Mouse (Mus musculus) limb, embryonic 14.5 days (tissue): ENCODE results near the gene Hpse. TPM values are rescaled to one million over a fixed set of nuclear protein-coding genes. Genes with fewer than 3 reads are reported as not detected.

Experiments
- ATAC-seq: fragments of 200-750 bp; cut with Nextera tagmentation; 2 replicates; pipeline ENCODE4 v1.8.0; 2017; ENCODE audit warnings: low read depth, moderate number of reproducible peaks, moderate TSS enrichment; ENCODE audit not compliant: low FRiP score
- DNase-seq: peaks from one replicate; pipeline ENCODE4 v3.0.0-alpha.2; 2015; ENCODE audit warnings: low spot score
- H3K27ac ChIP-seq: fragments of 300-500 bp; sonication (generic); replicated peaks from 2 replicates; pipeline ENCODE4 v1.5.1; 2014; ENCODE audit warnings: low read depth, mild to moderate bottlenecking, low read length, moderate library complexity, mixed read lengths
- H3K27me3 ChIP-seq: fragments of 300-500 bp; sonication (generic); 2 replicates; pipeline ENCODE4 v1.6.1; 2014; ENCODE audit warnings: low read length, mixed read lengths; ENCODE audit not compliant: control insufficient read depth, insufficient read depth
- H3K36me3 ChIP-seq: fragments of 300-500 bp; sonication (generic); 2 replicates; pipeline ENCODE4 v1.6.1; 2014; ENCODE audit warnings: mild to moderate bottlenecking, low read length, moderate library complexity, mixed read lengths; ENCODE audit not compliant: control insufficient read depth, insufficient read depth
- H3K4me1 ChIP-seq: fragments of 300-500 bp; sonication (generic); 2 replicates; pipeline ENCODE4 v1.6.1; 2014; ENCODE audit warnings: antibody characterized with exemption, low read length, mixed read lengths; ENCODE audit not compliant: control insufficient read depth, insufficient read depth
- H3K4me2 ChIP-seq: fragments of 300-500 bp; sonication (generic); replicated peaks from 2 replicates; pipeline ENCODE4 v1.6.1; 2014; ENCODE audit warnings: low read depth, mild to moderate bottlenecking, low read length, moderate library complexity; ENCODE audit not compliant: severe bottlenecking
- H3K4me3 ChIP-seq: fragments of 300-500 bp; sonication (generic); replicated peaks from 2 replicates; pipeline ENCODE4 v1.5.1; 2014; ENCODE audit warnings: low read length
- H3K9ac ChIP-seq: fragments of 300-500 bp; sonication (generic); 2 replicates; pipeline ENCODE4 v1.6.1; 2014; ENCODE audit warnings: mild to moderate bottlenecking, low read depth, low read length, moderate library complexity; ENCODE audit not compliant: severe bottlenecking
- H3K9me3 ChIP-seq: fragments of 300-500 bp; sonication (generic); 2 replicates; pipeline ENCODE4 v1.6.1; 2016; ENCODE audit warnings: low read length; ENCODE audit not compliant: control insufficient read depth
- POLR2A ChIP-seq: fragments of 200-500 bp; IDR thresholded peaks from 2 replicates; pipeline ENCODE4 v1.8.0; 2012; ENCODE audit warnings: inconsistent platforms, mild to moderate bottlenecking, moderate library complexity, borderline replicate concordance; ENCODE audit not compliant: insufficient read depth, insufficient read length; ENCODE audit errors: extremely low read depth
- WGBS: fragments of 180-500 bp; shearing (Covaris S2); extraction: QIAGEN DNeasy Blood & Tissue Kit; methylation state at CpG from one replicate; pipeline ENCODE4 v1.1.7; 2014; 5-methylcytosine and 5-hydroxymethylcytosine counted together
- polyA plus RNA-seq, 2 experiments: library from polyadenylated mRNA; depleted of rRNA in 1 of 2; stranded (reverse) in 1 of 2; unstranded in 1 of 2; fragments of >200 nt; fragmentation: Nextera tagmentation in 1 of 2; extraction: Ambion mirVana in 1 of 2; gene quantifications; 2 replicates each; pipeline versions ENCODE4 v1.2.1 to v1.2.3; 2012 to 2014

Hpse gene
- polyA plus RNA-seq (2012; rRNA removed) (4.5 and 4.9 TPM in 2 replicates), polyA plus RNA-seq (2014; fragmentation: Nextera tagmentation; extraction: Ambion mirVana) (3.9 and 4.4 TPM in 2 replicates)

DNA sequence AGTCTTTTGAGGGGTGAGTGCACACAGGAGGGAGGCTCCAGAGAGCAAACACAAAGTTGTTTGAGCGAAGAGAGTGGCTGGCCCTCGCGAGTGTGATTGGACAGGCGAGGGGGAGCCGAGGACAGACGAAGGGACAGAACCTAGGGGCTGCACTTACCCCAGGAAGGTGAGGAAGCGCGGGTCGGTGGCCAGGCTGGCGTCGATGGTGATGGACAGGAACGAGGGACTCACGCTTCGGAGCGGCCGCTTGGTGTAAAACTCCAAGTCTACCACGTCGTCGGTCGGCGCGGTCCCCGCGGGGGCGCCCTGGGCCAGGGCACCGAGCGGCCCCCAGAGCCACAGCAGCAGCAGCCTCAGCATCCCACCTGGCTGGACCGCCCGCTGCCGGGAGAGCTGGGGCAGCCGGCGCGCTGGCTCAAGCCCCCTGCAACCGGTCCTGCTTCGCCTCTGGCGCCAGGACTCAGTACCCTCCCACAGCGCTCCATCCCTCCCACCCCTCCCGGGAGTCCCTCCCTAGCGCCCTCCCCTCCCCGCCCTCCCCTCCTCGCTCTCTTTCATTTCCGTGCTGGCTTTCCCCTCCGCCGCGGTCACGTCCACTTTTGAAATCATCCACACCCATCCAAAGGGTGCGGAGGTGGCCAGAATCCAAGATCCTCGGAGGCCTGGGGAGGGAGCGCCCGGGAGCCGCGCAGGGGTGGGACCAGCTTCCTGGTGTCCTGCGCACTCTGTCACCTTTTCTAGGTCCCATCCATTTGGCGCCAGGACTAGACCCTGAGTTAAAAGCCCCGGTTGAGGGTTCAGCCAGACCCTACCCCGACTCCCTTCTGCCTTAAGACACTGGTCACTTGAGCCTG is at the start of gene Hpse:
TSS of gene Hpse (minus strand) at position 482 of the 854 bp plus-strand sequence.
- no peak for TF ChIP-seq POLR2A
- H3K4me3 ChIP-seq, result peak within 1 kb of the TSS; percentile 50
- ATAC-seq (peak; percentile 75; the same call in 1 of the 2 replicates), DNase-seq (peak; percentile 37)
- H3K9ac ChIP-seq, result peak within 1 kb of the TSS; percentile 61
- H3K9me3 ChIP-seq, result no peaks in the 10 kb centered on the region
- under 1% methylated on average over 33 of the region's 56 CpGs for WGBS
- no peaks in the 10 kb centered on the region for H3K36me3 ChIP-seq
- H3K4me1 ChIP-seq, result peaks cover 3% of the 10 kb centered on the region; the same call in 1 of the 2 replicates
- peak within 1 kb of the TSS; percentile 96 for H3K4me2 ChIP-seq
- no peak within 1 kb of the TSS for H3K27ac ChIP-seq
- H3K27me3 ChIP-seq, result no peaks in the 10 kb centered on the region

DNA sequence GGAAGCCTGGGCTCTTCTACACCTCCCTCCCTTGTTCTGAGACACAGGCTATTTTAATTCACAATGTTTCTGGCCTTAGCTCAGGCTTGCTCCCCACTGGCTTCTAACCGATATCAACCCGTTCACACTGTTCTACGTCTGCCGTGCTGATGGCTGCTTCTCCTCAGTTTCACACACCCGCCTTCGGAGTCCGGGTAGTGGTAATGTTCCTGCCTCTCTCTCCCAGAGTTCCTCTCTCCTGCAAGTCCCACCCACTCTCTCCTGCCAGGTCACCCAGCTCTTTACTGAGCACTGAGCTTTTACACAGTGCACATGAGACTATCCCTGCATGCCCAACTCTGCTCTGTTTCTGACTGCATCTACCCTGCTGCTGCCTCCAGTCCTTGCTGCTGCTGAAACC is 46.5 kb upstream of the Hpse start:
- ATAC-seq (no peak), DNase-seq (no peak)
- 95% methylated on average over 7 of the region's 7 CpGs for WGBS
- H3K27ac ChIP-seq, result no peak overlapping the region
- peaks cover 69% of the 10 kb centered on the region for H3K36me3 ChIP-seq
- no peak overlapping the region for H3K4me2 ChIP-seq
- H3K4me1 ChIP-seq, result no peaks in the 10 kb centered on the region
- no peak overlapping the region for H3K4me3 ChIP-seq
- TF ChIP-seq POLR2A, result no peak
- H3K27me3 ChIP-seq, result no peaks in the 10 kb centered on the region
- no peaks in the 10 kb centered on the region for H3K9me3 ChIP-seq
- H3K9ac ChIP-seq, result no peak overlapping the region

DNA sequence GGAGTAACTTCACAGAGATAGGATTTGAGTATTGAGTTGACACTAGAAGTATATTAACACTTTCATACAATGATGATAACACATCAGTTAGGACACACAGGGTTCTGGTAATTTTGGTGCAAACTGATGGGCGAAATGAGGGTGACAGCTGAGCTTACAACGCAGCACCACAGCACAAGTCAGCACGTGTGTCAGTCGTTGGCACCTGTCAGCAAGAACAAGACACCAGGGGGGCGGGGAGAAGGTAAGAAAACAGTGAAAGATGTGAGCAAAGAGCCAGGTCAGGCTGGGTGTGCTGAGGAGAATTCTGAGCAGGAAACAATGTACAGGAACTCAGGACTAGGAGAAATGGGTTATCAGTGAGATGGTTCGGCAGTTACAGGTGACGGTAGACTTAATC is 42.2 kb upstream of the Hpse start:
- no peaks in the 10 kb centered on the region for H3K4me1 ChIP-seq
- H3K27me3 ChIP-seq, result no peaks in the 10 kb centered on the region
- no peak for DNase-seq
- WGBS, result 85% methylated on average over 7 of the region's 7 CpGs
- peaks cover 30% of the 10 kb centered on the region for H3K36me3 ChIP-seq
- H3K9me3 ChIP-seq, result no peaks in the 10 kb centered on the region
- H3K9ac ChIP-seq, result no peak overlapping the region
- no peak overlapping the region for H3K4me2 ChIP-seq
- H3K27ac ChIP-seq, result no peak overlapping the region
- no peak for ATAC-seq
- H3K4me3 ChIP-seq, result no peak overlapping the region
- no peak for TF ChIP-seq POLR2A

DNA sequence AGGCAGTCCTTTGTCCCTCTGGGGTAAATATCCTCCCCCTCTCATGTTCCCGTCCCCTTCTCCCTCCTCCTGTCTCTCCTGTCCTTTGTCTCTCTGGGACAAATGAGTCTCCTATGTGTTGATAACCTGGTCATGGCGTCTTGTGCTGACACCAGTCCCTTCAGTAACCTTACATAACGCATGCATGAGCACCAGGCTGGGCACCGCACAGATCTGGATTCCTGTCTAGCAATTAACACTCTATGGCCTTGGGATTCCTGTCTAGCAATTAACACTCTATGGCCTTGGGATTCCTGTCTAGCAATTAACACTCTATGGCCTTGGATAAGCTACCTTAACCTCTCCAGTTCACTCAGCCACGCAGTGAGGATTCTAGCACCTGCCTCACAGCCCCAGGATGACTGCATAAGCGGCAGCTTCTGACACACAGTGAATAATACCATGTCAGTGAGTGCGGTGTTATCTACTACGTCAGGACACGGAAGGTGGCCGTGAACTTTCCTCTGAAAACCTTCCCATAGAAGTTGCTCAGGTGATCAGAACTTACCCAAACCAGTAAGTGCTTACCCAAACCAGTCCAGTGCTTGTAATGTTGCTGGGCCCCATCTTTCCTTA is 40.6 kb upstream of the Hpse start:
- Histone ChIP-seq H3K4me1 (no peaks in the 10 kb centered on the region), H3K9me3 (no peaks in the 10 kb centered on the region), H3K27ac (no peak overlapping the region), H3K4me3 (no peak overlapping the region), H3K9ac (no peak overlapping the region), H3K4me2 (no peak overlapping the region), H3K27me3 (no peaks in the 10 kb centered on the region), H3K36me3 (peaks cover 20% of the 10 kb centered on the region)
- WGBS, result 83% methylated on average over 10 of the region's 10 CpGs
- ATAC-seq, result no peak
- no peak for DNase-seq
- TF ChIP-seq POLR2A, result no peak

DNA sequence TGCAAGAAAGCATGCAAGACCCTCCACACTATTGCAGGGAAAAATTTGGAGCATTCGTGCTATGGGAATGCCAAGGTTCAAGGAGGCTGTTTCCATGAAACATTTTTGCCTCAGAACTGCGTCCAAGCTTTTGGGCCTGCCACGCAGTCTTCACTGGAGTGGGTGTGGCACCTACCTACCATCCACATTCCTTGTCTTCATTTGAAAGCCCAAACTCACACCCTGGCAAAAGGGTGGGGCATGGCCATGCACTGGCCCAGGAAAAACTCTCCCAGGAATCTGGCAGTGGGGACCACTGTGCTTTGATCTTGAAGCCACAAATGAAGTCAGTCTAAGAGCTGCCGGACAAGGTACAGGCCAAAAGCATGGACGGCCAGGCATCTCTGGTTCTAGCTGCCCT is 38.6 kb upstream of the Hpse start:
- no peaks in the 10 kb centered on the region for H3K9me3 ChIP-seq
- H3K27ac ChIP-seq, result no peak overlapping the region
- H3K9ac ChIP-seq, result no peak overlapping the region
- WGBS, result 92% methylated on average over 5 of the region's 5 CpGs
- no peak for DNase-seq
- no peak for ATAC-seq
- H3K27me3 ChIP-seq, result no peaks in the 10 kb centered on the region
- H3K4me3 ChIP-seq, result no peak overlapping the region
- H3K36me3 ChIP-seq, result peaks cover 3% of the 10 kb centered on the region
- H3K4me1 ChIP-seq, result no peaks in the 10 kb centered on the region
- H3K4me2 ChIP-seq, result no peak overlapping the region
- no peak for TF ChIP-seq POLR2A
